Mouse (Mus musculus): ENCODE results near the gene Hcar1.

DNA sequence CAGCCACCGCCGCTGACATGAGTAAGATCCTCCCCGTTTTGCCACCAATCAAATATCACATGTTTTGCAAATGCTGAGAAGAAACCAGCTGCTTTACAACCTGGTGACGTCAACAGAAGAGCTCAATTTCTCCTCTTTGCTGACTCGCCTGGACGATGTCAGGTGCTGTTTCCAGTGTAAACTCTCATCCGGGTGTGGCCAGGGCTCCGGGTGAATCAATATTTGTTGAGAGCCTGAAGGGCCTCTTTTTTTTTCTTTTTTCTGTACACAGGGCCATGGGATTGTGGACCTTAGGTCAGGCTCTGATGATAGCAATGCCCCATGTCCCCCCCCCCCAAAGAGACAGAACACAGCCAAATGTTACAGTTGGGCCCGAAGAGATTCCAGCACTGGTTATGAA lies 25.3 kb downstream of the Hcar1 start:
- no peak for TF ChIP-seq EP300 (IDR thresholded peaks at IDR 0.05; ENCODE audit: low read depth)
- TF ChIP-seq CTCF (IDR thresholded peaks at IDR 0.05; ENCODE audit: low read depth): no peak

All from heart, postnatal 0 days (tissue).